Mouse (Mus musculus) intestine, postnatal 0 days (tissue): Measurements from ENCODE around the gene Helz2. TPM values are rescaled to one million over a fixed set of nuclear protein-coding genes. Genes with fewer than 3 reads are reported as not detected.

Experiments used
- ATAC-seq: fragments of 200-750 bp; cut with Nextera tagmentation; 2 replicates; pipeline ENCODE4 v1.8.0; 2017; ENCODE audit warnings: mild to moderate bottlenecking, moderate TSS enrichment, moderate library complexity
- H3K27ac ChIP-seq: fragments of 300-500 bp; sonication (generic); 2 replicates; pipeline ENCODE4 v1.5.1; 2014; ENCODE audit warnings: mild to moderate bottlenecking, low read depth, low read length, moderate library complexity
- H3K27me3 ChIP-seq: fragments of 300-500 bp; sonication (generic); replicated peaks from 2 replicates; pipeline ENCODE4 v1.6.1; 2014; ENCODE audit warnings: low read length, mixed read lengths; ENCODE audit not compliant: control insufficient read depth, insufficient read depth
- H3K36me3 ChIP-seq: fragments of 300-500 bp; sonication (generic); 2 replicates; pipeline ENCODE4 v1.6.1; 2014; ENCODE audit warnings: mild to moderate bottlenecking, moderate library complexity; ENCODE audit not compliant: control insufficient read depth, insufficient read depth
- H3K4me1 ChIP-seq: fragments of 300-500 bp; sonication (generic); replicated peaks from 2 replicates; pipeline ENCODE4 v1.6.1; 2014; ENCODE audit warnings: antibody characterized with exemption, low read length, mixed read lengths; ENCODE audit not compliant: control insufficient read depth, insufficient read depth
- H3K4me2 ChIP-seq: fragments of 300-500 bp; sonication (generic); replicated peaks from 2 replicates; pipeline ENCODE4 v1.6.1; 2014; ENCODE audit warnings: low read depth, mild to moderate bottlenecking, moderate library complexity
- H3K4me3 ChIP-seq: fragments of 300-500 bp; sonication (generic); 2 replicates; pipeline ENCODE4 v1.5.1; 2014; ENCODE audit warnings: low read depth, low read length
- H3K9ac ChIP-seq: fragments of 300-500 bp; sonication (generic); 2 replicates; pipeline ENCODE4 v1.6.1; 2014; ENCODE audit warnings: mild to moderate bottlenecking, low read depth, low read length
- H3K9me3 ChIP-seq: fragments of 300-500 bp; sonication (generic); 2 replicates; pipeline ENCODE4 v1.6.1; 2016; ENCODE audit warnings: mixed run types; ENCODE audit not compliant: control insufficient read depth
- CTCF ChIP-seq: sonication (generic); IDR thresholded peaks from 2 replicates; pipeline ENCODE4 v1.5.1; 2016; ENCODE audit warnings: low read depth, mild to moderate bottlenecking, control low read depth, antibody characterized with exemption, moderate library complexity
- WGBS: fragments of 180-500 bp; shearing (Covaris S2); extraction: QIAGEN DNeasy Blood & Tissue Kit; methylation state at CpG from one replicate; pipeline ENCODE4 v1.1.7; 2014; 5-methylcytosine and 5-hydroxymethylcytosine counted together
- polyA plus RNA-seq: library from polyadenylated mRNA; unstranded; fragments of >200 nt; fragmentation: Nextera tagmentation; extraction: Ambion mirVana; gene quantifications from 2 replicates; pipeline ENCODE4 v1.2.1, GENCODE M21; 2015

Helz2 gene
- polyA plus RNA-seq, 1 experiment from 2014 or later = 5.7 TPM

DNA sequence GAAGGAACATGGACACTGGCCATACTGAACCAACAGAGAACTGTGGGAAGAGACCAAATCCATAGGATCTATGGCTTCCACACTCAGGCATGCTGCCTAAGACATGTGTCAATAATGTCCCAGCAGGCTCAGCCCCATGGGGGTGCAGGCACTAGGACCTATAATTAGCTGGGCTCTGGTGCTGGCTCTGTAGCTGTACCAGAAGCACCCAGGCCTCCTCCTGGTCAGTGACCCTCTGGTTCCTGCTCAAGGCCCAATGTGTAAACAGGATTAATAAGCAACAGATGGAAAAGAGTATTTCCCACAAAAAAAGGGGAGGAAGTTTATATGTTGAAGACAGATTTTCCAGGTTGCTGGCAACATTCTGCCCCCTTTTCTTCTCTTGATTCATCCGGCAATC is 11.4 kb upstream of the Helz2 start:
- WGBS = 77% methylated on average over 1 of the region's 1 CpGs
- Histone ChIP-seq H3K4me3 (no peak overlapping the region), H3K27me3 (no peaks in the 10 kb centered on the region)

DNA sequence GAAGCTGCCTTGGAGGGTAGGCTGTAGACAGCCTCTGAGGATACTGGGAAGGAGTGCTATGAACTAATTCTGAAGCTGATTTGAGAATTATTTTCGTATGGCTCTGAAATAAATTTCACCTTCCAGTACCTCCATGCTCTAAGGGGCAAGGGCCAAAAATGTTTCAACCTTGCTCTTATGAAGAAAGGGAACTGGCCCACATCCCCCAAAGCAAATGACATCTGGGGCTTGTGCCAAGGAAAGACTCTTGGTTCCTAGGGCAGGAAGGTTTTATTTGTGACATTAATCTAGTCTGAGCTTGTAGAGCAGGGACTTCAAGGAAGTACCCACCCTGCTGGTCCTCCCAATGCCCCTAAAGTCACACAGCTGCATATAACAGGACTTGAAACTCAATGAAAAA is 10.0 kb upstream of the Helz2 start:
- Histone ChIP-seq H3K27me3 (no peaks in the 10 kb centered on the region), H3K4me2 (no peak overlapping the region), H3K4me1 (peaks cover 11% of the 10 kb centered on the region; the same call in 1 of the 2 replicates), H3K9me3 (no peaks in the 10 kb centered on the region), H3K9ac (no peak overlapping the region), H3K27ac (no peak overlapping the region), H3K36me3 (peaks cover 45% of the 10 kb centered on the region), H3K4me3 (no peak overlapping the region)
- no peak for ATAC-seq
- no peak for TF ChIP-seq CTCF
- WGBS = 82% methylated on average over 1 of the region's 1 CpGs

More for the DNA sequence above, 11.4 kb upstream of the Helz2 start:
- Histone ChIP-seq H3K4me1 (peaks cover 11% of the 10 kb centered on the region; the same call in 1 of the 2 replicates), H3K4me2 (no peak overlapping the region), H3K9me3 (no peaks in the 10 kb centered on the region), H3K27ac (no peak overlapping the region), H3K36me3 (peaks cover 56% of the 10 kb centered on the region), H3K9ac (no peak overlapping the region)
- no peak for TF ChIP-seq CTCF
- no peak for ATAC-seq

DNA sequence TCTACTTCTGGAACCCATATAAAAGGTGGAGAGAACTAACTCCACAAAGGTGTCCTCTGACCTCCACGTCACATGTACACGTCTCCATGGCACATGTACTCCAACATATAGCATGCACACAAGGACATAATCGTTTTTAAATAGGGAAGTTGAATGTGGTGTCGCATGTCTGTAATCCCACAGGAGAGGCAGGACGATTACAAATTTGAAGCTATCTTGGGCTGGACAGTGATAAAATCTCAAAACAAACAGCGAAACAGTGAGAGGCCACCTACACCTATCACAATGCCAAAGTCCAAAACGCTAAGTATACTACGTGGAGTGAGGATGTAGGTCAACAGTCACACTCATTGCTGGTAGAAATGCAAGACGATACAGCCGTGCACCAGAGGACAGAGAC is 7.4 kb upstream of the Helz2 start:
- H3K27ac ChIP-seq = peak overlapping the region; percentile 87

DNA sequence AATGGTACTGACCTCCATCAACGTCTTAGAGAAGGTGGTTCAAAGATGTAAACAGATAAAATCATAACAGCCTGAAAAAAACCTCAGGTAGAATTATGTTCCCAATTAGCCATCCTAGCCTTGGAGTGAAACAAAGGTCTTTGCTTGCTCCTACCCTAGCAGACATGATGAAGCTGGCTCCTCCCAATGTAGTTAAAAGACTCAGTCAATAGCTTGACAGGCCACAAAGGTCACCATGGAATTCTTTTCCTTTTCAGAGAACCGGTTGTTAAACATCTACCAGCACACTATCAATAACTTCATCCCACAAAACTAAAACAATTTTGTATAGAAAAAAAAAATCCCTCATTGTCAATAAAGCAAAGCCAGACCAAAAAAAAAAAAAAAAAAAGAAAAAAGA is 3.2 kb upstream of the Helz2 start:
- no peak overlapping the region for H3K4me3 ChIP-seq
- ATAC-seq = no peak
- no peaks in the 10 kb centered on the region for H3K9me3 ChIP-seq
- peaks cover 13% of the 10 kb centered on the region for H3K4me1 ChIP-seq
- H3K27me3 ChIP-seq = no peaks in the 10 kb centered on the region
- H3K36me3 ChIP-seq = peaks cover 2% of the 10 kb centered on the region; the same call in 1 of the 2 replicates
- H3K4me2 ChIP-seq = no peak overlapping the region
- H3K9ac ChIP-seq = no peak overlapping the region
- 15% methylated on average over 2 of the region's 2 CpGs for WGBS
- H3K27ac ChIP-seq = peak overlapping the region; percentile 50; the same call in 1 of the 2 replicates
- TF ChIP-seq CTCF = no peak

More for the DNA sequence above, 7.4 kb upstream of the Helz2 start:
- H3K4me3 ChIP-seq = no peak overlapping the region
- 39% methylated on average over 10 of the region's 10 CpGs for WGBS
- no peak for TF ChIP-seq CTCF
- peaks cover 24% of the 10 kb centered on the region for H3K36me3 ChIP-seq
- 0 out of 2 replicates have a peak overlapping the region, but pooled peaks have one; percentile 6 for H3K4me2 ChIP-seq
- H3K9me3 ChIP-seq = no peaks in the 10 kb centered on the region
- H3K9ac ChIP-seq = no peak overlapping the region
- peak; percentile 90 for ATAC-seq
- H3K4me1 ChIP-seq = peaks cover 14% of the 10 kb centered on the region; the same call in 1 of the 2 replicates
- H3K27me3 ChIP-seq = no peaks in the 10 kb centered on the region

DNA sequence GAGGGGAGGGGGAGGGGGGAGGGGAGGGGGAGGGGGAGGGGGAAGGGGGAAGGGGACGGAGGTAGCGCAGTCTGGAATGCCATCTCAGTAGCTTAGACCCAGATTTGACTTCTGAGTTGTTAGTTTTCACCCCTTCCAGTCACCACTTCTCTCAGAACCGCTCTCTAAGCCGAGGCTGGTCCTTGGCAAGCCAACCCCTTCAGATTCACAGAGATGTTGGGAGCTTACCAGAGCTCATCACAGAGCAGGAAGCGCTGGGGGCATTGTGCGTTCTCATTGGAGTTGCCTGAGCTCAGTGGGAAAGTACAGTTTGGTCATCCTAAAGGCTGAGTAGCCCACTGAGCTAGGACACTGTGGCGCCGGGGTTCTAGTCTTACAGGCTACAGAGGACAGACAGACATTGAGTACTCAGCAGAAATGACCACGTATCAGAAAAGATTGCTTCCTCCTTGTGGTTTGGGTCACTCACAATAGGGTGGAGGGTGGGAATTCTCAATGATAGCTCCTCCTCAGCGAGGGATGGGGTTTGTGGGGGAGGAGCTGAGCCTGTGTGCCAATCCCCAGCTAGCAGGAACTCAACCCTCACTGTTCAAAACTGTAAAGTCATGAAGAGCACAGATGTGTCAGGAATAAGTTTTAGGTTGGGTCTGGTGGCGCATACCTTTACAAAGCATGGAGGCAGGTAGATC is 2.0 kb upstream of the Helz2 start:
- H3K27me3 ChIP-seq = no peaks in the 10 kb centered on the region
- H3K36me3 ChIP-seq = peaks cover 7% of the 10 kb centered on the region; the same call in 1 of the 2 replicates
- no peak overlapping the region for H3K4me3 ChIP-seq
- peaks cover 8% of the 10 kb centered on the region; the same call in 1 of the 2 replicates for H3K4me1 ChIP-seq
- H3K27ac ChIP-seq = peak overlapping the region; percentile 50
- H3K9me3 ChIP-seq = no peaks in the 10 kb centered on the region
- 46% methylated on average over 11 of the region's 11 CpGs for WGBS
- 0 out of 2 replicates have a peak, but pooled peaks have one; percentile 8 for ATAC-seq
- H3K9ac ChIP-seq = no peak overlapping the region
- H3K4me2 ChIP-seq = 0 out of 2 replicates have a peak overlapping the region, but pooled peaks have one; percentile 9
- no peak for TF ChIP-seq CTCF

- Histone ChIP-seq H3K36me3 (peaks cover 20% of the 10 kb centered on the region), H3K9ac (peak overlapping the region; percentile 76), H3K9me3 (no peaks in the 10 kb centered on the region), H3K4me3 (peak overlapping the region; percentile 78), H3K4me2 (peak overlapping the region; percentile 75), H3K27me3 (no peaks in the 10 kb centered on the region), H3K4me1 (peaks cover 8% of the 10 kb centered on the region; the same call in 1 of the 2 replicates), H3K27ac (0 out of 2 replicates have a peak overlapping the region, but pooled peaks have one; percentile 35)
- ATAC-seq = no peak
- WGBS = 51% methylated on average over 3 of the region's 3 CpGs
- TF ChIP-seq CTCF = no peak
Measured at GRCm38 (mm10) chr2:181242314-181242665, 463 bp upstream of the Helz2 start.
